Mouse (Mus musculus): Measurements from ENCODE around the gene Plcd1.

- TF ChIP-seq CTCF (IDR thresholded peaks at IDR 0.05; ENCODE audit: extremely low read depth, insufficient read length, insufficient replicate concordance, low read depth, low read length) (no peak), POLR2A (IDR thresholded peaks at IDR 0.05; ENCODE audit: low read depth, low read length) (peak; percentile 49; the same call in 1 of the 2 replicates)
Measured at GRCm38 (mm10) chr9:119083966-119084365, 9.3 kb downstream of the Plcd1 start.

Measured in small intestine, adult 2 months (tissue).